ENCODE assay signal across 10 mouse cellular contexts in the genomic region with DNA sequence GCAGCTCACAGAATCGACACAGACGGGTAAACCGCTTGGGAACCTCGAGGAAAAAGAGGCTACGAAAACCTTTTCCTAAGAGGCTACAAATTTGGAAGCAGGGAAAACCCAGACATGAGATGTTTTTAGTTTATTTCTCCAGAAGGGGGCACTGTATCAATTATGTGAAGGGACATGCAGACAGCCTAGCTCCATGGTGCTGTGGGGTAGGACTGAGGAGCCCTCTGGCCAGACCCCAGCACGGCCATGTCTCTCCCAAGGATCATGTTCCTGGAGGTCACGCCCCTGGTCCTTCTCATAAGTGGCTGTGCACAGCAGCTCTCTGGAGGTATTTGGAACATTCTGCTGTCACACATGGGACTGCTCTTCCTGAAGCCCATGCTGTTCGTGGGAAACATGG. TPM values are rescaled to one million over a fixed set of nuclear protein-coding genes. Genes with fewer than 3 reads are reported as not detected.
DNase-seq lines count a peak whose midpoint lies in the region; ATAC-seq and TF ChIP-seq lines count a peak whose summit lies in the region.
"Had no signal": no experiment of that assay in that cellular context is flagged by ENCODE, and none has a peak within 500 bp of the region (broad histone marks: within the 10 kb centered on the region; RNA-seq: fewer than 3 reads in every experiment).

No protein-coding gene starts in this region.

- no peak overlapping the region for H3K4me3 ChIP-seq in layer of hippocampus, adult 2 months
- H3K4me3 ChIP-seq in MEL (ENCODE audit: control insufficient read depth in 1 of 2, insufficient read depth in 1 of 2, low read depth in 2 of 2, low read length in 2 of 2), result no peak overlapping the region
- no peak overlapping the region for H3K4me3 ChIP-seq in hindbrain, embryonic 12.5 days
- H3K4me3 ChIP-seq: liver, embryonic 15.5 days; midbrain, embryonic 12.5 days had no signal

- no peak overlapping the region for H3K9ac ChIP-seq in MEL (ENCODE audit: control insufficient read depth, low read depth, low read length, poor library complexity, severe bottlenecking)
- no peak overlapping the region for H3K9ac ChIP-seq in hindbrain, embryonic 12.5 days
- H3K9ac ChIP-seq: liver, embryonic 15.5 days; midbrain, embryonic 12.5 days had no signal

- peak; percentile 55 for DNase-seq in embryo, embryonic 10.5 days (ENCODE audit: low spot score)
- no peak for DNase-seq in embryo, embryonic 9.5 days (ENCODE audit: extremely low spot score)
- no peak for DNase-seq in layer of hippocampus, adult 2 months (ENCODE audit: low spot score in 2 of 2)
- DNase-seq in layer of hippocampus, adult 18-20 months (ENCODE audit: low spot score in 2 of 2), result no peak
- peak; percentile 50 for DNase-seq in MEL (ENCODE audit: low read depth, low spot score)
- peak; percentile 60 for DNase-seq in naive thymus-derived CD4-positive, alpha-beta T cell, adult 2 months (ENCODE audit: low read depth)
- no peak for DNase-seq in adrenal gland, adult 2 months

- no peaks in the 10 kb centered on the region for H3K79me2 ChIP-seq in MEL (ENCODE audit: control insufficient read depth, insufficient read depth, low read length, poor library complexity)

- H3K4me2 ChIP-seq in hindbrain, embryonic 12.5 days (replicated peaks), result no peak overlapping the region
- H3K4me2 ChIP-seq: liver, embryonic 15.5 days; midbrain, embryonic 12.5 days had no signal

- TF ChIP-seq EP300 in MEL (IDR thresholded peaks at IDR 0.05; ENCODE audit: low read depth in 1 of 2, low read length in 2 of 2), result no peak

- H3K27ac ChIP-seq in layer of hippocampus, adult 2 months, result no peak overlapping the region
- no peak overlapping the region for H3K27ac ChIP-seq in MEL (ENCODE audit: control insufficient read depth, low read depth, low read length)
- no peak overlapping the region for H3K27ac ChIP-seq in hindbrain, embryonic 12.5 days
- H3K27ac ChIP-seq: liver, embryonic 15.5 days; midbrain, embryonic 12.5 days had no signal

- H3K9me3 ChIP-seq in MEL (replicated peaks; ENCODE audit: insufficient read depth, low read length), result no peaks in the 10 kb centered on the region
- H3K9me3 ChIP-seq in hindbrain, embryonic 12.5 days (replicated peaks), result no peaks in the 10 kb centered on the region
- H3K9me3 ChIP-seq: liver, embryonic 15.5 days; midbrain, embryonic 12.5 days had no signal

- ATAC-seq in hindbrain, embryonic 12.5 days (ENCODE audit: low FRiP score), result no peak

- TF ChIP-seq CTCF in layer of hippocampus, adult 2 months (conservative IDR thresholded peaks at IDR 0.05), result peak; percentile 75
- TF ChIP-seq CTCF in MEL (IDR thresholded peaks at IDR 0.05 in 2 of 3, conservative IDR thresholded peaks at IDR 0.05 in 1 of 3; ENCODE audit: control insufficient read depth in 1 of 3, insufficient read depth in 1 of 3, low read depth in 2 of 3, low read length in 3 of 3, poor library complexity in 1 of 3, severe bottlenecking in 1 of 3), result peak; percentile 6 to 49 (median 34); a peak in 4 of 6 replicates

- TF ChIP-seq RAD21 in MEL (IDR thresholded peaks at IDR 0.05; ENCODE audit: low read depth, low read length), result no peak

- H3K27me3 ChIP-seq in MEL (ENCODE audit: control insufficient read depth in 1 of 2, insufficient read depth in 2 of 2, low read length in 2 of 2), result no peaks in the 10 kb centered on the region
- H3K27me3 ChIP-seq in hindbrain, embryonic 12.5 days, result no peaks in the 10 kb centered on the region
- H3K27me3 ChIP-seq: liver, embryonic 15.5 days; midbrain, embryonic 12.5 days had no signal

- WGBS in hindbrain, embryonic 12.5 days, result 83% methylated on average over 8 of the region's 8 CpGs

- H3K4me1 ChIP-seq in MEL (ENCODE audit: control insufficient read depth in 1 of 2, insufficient read depth in 2 of 2, low read length in 2 of 2), result no peaks in the 10 kb centered on the region
- peaks cover 10% of the 10 kb centered on the region for H3K4me1 ChIP-seq in hindbrain, embryonic 12.5 days

- no peaks in the 10 kb centered on the region; a peak in 1 of 4 replicates for H3K36me3 ChIP-seq in MEL (ENCODE audit: control insufficient read depth in 1 of 2, insufficient read depth in 2 of 2, low read length in 2 of 2)
- peaks cover 44% of the 10 kb centered on the region for H3K36me3 ChIP-seq in hindbrain, embryonic 12.5 days

- no peak for TF ChIP-seq POLR2A in MEL (IDR thresholded peaks at IDR 0.05; ENCODE audit: control insufficient read depth in 1 of 2, insufficient read depth in 1 of 2, low read depth in 1 of 2, low read length in 2 of 2, poor library complexity in 1 of 2)

TF ChIP-seq in MEL, 35 proteins besides CTCF, POLR2A, EP300 and RAD21:
- TF ChIP-seq USF1 (IDR thresholded peaks at IDR 0.05; ENCODE audit: low read depth, low read length) (no peak), JUND (IDR thresholded peaks at IDR 0.05; ENCODE audit: low read depth, low read length) (no peak), ZC3H11A (IDR thresholded peaks at IDR 0.05; ENCODE audit: low read depth, low read length) (no peak), NRF1 (IDR thresholded peaks at IDR 0.05; ENCODE audit: insufficient read depth, low read depth, low read length, poor library complexity, severe bottlenecking) (no peak), SIN3A (IDR thresholded peaks at IDR 0.05; ENCODE audit: low read length) (no peak)
TF ChIP-seq in MEL: peak in this region for 0.

RNA-seq across cellular contexts. Expression of gene Thap3, which starts 8.1 kb away (rescaled TPM):
- total RNA-seq in layer of hippocampus, adult 2 months (2021), result 10 to 100 TPM; 26.8 to 29.7 TPM
- total RNA-seq in layer of hippocampus, adult 18-20 months (2021), result 10 to 100 TPM; 24.4 to 28.2 TPM
- 12.0 and 13.7 TPM in 2 replicates for total RNA-seq in MEL (2012; rRNA removed)
- polyA plus RNA-seq in MEL (2012; ENCODE audit: insufficient read depth in 1 of 2, insufficient read length in 2 of 2, low read depth in 1 of 2, low replicate concordance in 2 of 2, missing spikeins in 1 of 2), result 10 to 100 TPM in 1 of 2 experiments, not detected in 1; 17.2 TPM
- total RNA-seq in adrenal gland, adult 2 months (2021), result 10 to 100 TPM; 13.8 to 24.1 TPM
- 64.6 and 88.7 TPM in 2 replicates for polyA plus RNA-seq in adrenal gland, adult 2 months (2012; rRNA removed)
- polyA plus RNA-seq in hindbrain, embryonic 12.5 days (2016; fragmentation: Nextera tagmentation; extraction: Ambion mirVana), result 31.7 and 37.0 TPM in 2 replicates

RNA-seq across cellular contexts. Expression of gene Phf13, which starts 15.4 kb away (rescaled TPM):
- 10 to 100 TPM; 10.5 to 10.8 TPM for total RNA-seq in layer of hippocampus, adult 2 months (2021)
- 10 to 100 TPM; 12.6 to 12.8 TPM for total RNA-seq in layer of hippocampus, adult 18-20 months (2021)
- total RNA-seq in MEL (2012; rRNA removed), result 2.0 and 3.2 TPM in 2 replicates
- polyA plus RNA-seq in MEL (2012; ENCODE audit: insufficient read depth in 1 of 2, insufficient read length in 2 of 2, low read depth in 1 of 2, low replicate concordance in 2 of 2, missing spikeins in 1 of 2), result 1 to 10 TPM in 1 of 2 experiments, not detected in 1; 6.6 TPM
- total RNA-seq in adrenal gland, adult 2 months (2021), result 10 to 100 TPM; 12.1 to 14.2 TPM
- polyA plus RNA-seq in adrenal gland, adult 2 months (2012; rRNA removed), result 22.8 and 24.3 TPM in 2 replicates
- polyA plus RNA-seq in hindbrain, embryonic 12.5 days (2016; fragmentation: Nextera tagmentation; extraction: Ambion mirVana), result 29.2 and 29.7 TPM in 2 replicates

RNA-seq across cellular contexts. Expression of gene Klhl21, which starts 27.9 kb away (rescaled TPM):
- 10 to 100 TPM; 19.4 to 23.2 TPM for total RNA-seq in layer of hippocampus, adult 2 months (2021)
- total RNA-seq in layer of hippocampus, adult 18-20 months (2021), result 10 to 100 TPM; 22.2 to 24.4 TPM
- 17.5 and 18.0 TPM in 2 replicates for total RNA-seq in MEL (2012; rRNA removed)
- 10 to 100 TPM in 1 of 2 experiments, not detected in 1; 22.5 TPM for polyA plus RNA-seq in MEL (2012; ENCODE audit: insufficient read depth in 1 of 2, insufficient read length in 2 of 2, low read depth in 1 of 2, low replicate concordance in 2 of 2, missing spikeins in 1 of 2)
- 10 to 100 TPM; 17.8 to 23.7 TPM for total RNA-seq in adrenal gland, adult 2 months (2021)
- 70.8 and 71.2 TPM in 2 replicates for polyA plus RNA-seq in adrenal gland, adult 2 months (2012; rRNA removed)
- 8.0 and 8.2 TPM in 2 replicates for polyA plus RNA-seq in hindbrain, embryonic 12.5 days (2016; fragmentation: Nextera tagmentation; extraction: Ambion mirVana)

RNA-seq across cellular contexts. Expression of gene Zbtb48, which starts 46.8 kb away (rescaled TPM):
- 10 to 100 TPM; 12.7 to 16.9 TPM for total RNA-seq in layer of hippocampus, adult 2 months (2021)
- 10 to 100 TPM; 11.2 to 12.8 TPM for total RNA-seq in layer of hippocampus, adult 18-20 months (2021)
- 9.4 and 12.1 TPM in 2 replicates for total RNA-seq in MEL (2012; rRNA removed)
- polyA plus RNA-seq in MEL (2012; ENCODE audit: insufficient read depth in 1 of 2, insufficient read length in 2 of 2, low read depth in 1 of 2, low replicate concordance in 2 of 2, missing spikeins in 1 of 2), result 10 to 100 TPM in 1 of 2 experiments, not detected in 1; 21.4 TPM
- total RNA-seq in adrenal gland, adult 2 months (2021), result 10 to 100 TPM in 1 of 2 experiments, 1 to 10 TPM in 1; 7.9 to 10.2 TPM
- 9.1 and 10.5 TPM in 2 replicates for polyA plus RNA-seq in adrenal gland, adult 2 months (2012; rRNA removed)
- polyA plus RNA-seq in hindbrain, embryonic 12.5 days (2016; fragmentation: Nextera tagmentation; extraction: Ambion mirVana), result 20.4 and 25.2 TPM in 2 replicates

RNA-seq across cellular contexts. Expression of gene Dnajc11, which starts 47.2 kb away (rescaled TPM):
- total RNA-seq in layer of hippocampus, adult 2 months (2021), result 10 to 100 TPM; 68.2 to 69.1 TPM
- total RNA-seq in layer of hippocampus, adult 18-20 months (2021), result 10 to 100 TPM; 65.4 to 67.7 TPM
- 109 and 128 TPM in 2 replicates for total RNA-seq in MEL (2012; rRNA removed)
- polyA plus RNA-seq in MEL (2012; ENCODE audit: insufficient read depth in 1 of 2, insufficient read length in 2 of 2, low read depth in 1 of 2, low replicate concordance in 2 of 2, missing spikeins in 1 of 2), result 100 to 1,000 TPM; 157 to 278 TPM
- total RNA-seq in adrenal gland, adult 2 months (2021), result 100 to 1,000 TPM in 1 of 2 experiments, 10 to 100 TPM in 1; 97.7 to 103 TPM
- polyA plus RNA-seq in adrenal gland, adult 2 months (2012; rRNA removed), result 84.5 and 107 TPM in 2 replicates
- polyA plus RNA-seq in hindbrain, embryonic 12.5 days (2016; fragmentation: Nextera tagmentation; extraction: Ambion mirVana), result 82.8 and 83.2 TPM in 2 replicates

Comparison
In these comparisons a context has a peak if more than half of its experiments do, and no peak if none do; other contexts are left out.
1. DNase-seq: peak in embryo, embryonic 10.5 days (single experiment), MEL (single experiment) and naive thymus-derived CD4-positive, alpha-beta T cell, adult 2 months (single experiment); none in embryo, embryonic 9.5 days (single experiment), layer of hippocampus, adult 2 months (0 of 2), layer of hippocampus, adult 18-20 months (0 of 2) and adrenal gland, adult 2 months (single experiment).